Mouse (Mus musculus) gastrocnemius, postnatal 4 days (tissue): ENCODE data around the gene Fndc3b. TPM values are rescaled to one million over a fixed set of nuclear protein-coding genes. Genes with fewer than 3 reads are reported as not detected.

Experiments used
- DNase-seq, 2 experiments: peaks; one replicate each; pipeline ENCODE4 v3.0.0; 2021 to 2022; ENCODE audit warnings: low spot score in 2 of 2, mixed read lengths in 2 of 2
- long read RNA-seq, 2 experiments: library from polyadenylated mRNA; stranded (forward); transcript quantifications; one replicate each; pipeline ENCODE4 v2.0.0; 2021
- total RNA-seq, 2 experiments: library from RNA; stranded (reverse); gene quantifications; 2 replicates each; pipeline ENCODE4 v1.2.3; 2021

Gene Fndc3b
- 10 to 100 TPM; 74.2 to 80.7 TPM for total RNA-seq
- long read RNA-seq, experiment 1, full-length matches to known transcripts = 3 of 19 reads
- long read RNA-seq, experiment 1, partial matches to known transcripts = 1 of 19 reads
- long read RNA-seq, experiment 1, other reads (novel, unspliced or antisense) = 15 of 19 reads
- long read RNA-seq, experiment 2, partial matches to known transcripts = 5 of 20 reads
- long read RNA-seq, experiment 2, other reads (novel, unspliced or antisense) = 15 of 20 reads

DNA sequence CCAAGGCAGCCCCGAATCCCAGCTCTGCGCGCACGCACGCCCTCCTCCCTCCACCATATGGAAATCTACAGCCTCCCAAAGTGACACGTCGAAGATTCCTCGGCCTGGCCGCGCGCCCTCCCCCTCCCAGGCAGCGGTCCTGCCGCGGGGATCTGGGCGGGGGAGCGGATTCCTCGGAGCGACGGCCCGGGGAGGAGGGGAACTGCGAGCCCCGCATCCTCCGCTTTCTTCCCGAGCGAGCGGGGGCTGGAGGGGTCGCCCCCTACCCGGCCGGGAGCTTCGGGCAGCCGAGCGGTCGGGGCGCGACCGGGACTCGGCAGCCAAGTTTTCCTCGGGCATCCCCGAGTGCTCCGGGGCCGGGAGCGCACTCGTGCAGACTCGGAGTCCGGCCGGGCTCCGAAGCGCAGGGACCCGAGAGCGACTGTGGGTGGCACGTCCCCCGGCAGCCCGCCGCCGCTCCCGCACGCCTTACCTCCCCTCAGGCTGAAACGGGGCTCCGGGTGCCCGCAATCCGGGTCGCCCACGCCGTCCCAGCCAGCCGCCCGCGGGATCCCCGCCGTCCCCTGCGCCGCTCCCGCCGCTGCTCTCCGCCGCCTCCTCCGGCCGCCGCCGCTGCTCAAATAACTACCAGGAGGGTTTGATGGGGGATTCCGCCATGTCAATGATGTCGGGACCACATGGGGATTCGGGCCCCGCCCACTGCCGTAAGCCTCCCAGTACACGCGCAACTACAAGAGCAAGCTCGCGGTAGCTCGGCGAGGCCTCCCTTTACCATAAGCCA, at the start of gene Fndc3b:
Fndc3b (minus strand) TSS at position 660 of the 781 bp plus-strand sequence.
- peak; percentile 85 to 93 for DNase-seq

DNA sequence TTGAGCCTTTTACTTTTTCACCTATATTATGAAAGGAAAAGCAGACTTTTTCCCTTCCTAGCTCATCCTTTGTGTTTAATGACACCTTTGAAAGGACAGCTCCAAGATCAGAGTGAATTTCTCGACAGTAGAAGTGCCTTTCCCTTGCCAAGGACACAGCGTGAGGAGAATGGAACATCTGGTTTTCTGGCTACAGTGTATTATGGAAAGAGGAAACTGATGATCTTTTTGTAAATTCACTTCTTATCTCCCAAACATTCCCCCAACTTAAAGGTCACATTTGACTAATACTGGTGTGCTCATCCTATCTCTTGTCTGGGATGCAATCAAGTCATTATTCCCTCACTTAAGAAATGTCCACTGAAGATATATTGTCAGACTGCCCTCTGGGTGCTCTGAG, 49.2 kb upstream of the Fndc3b start:
- DNase-seq = no peak

DNA sequence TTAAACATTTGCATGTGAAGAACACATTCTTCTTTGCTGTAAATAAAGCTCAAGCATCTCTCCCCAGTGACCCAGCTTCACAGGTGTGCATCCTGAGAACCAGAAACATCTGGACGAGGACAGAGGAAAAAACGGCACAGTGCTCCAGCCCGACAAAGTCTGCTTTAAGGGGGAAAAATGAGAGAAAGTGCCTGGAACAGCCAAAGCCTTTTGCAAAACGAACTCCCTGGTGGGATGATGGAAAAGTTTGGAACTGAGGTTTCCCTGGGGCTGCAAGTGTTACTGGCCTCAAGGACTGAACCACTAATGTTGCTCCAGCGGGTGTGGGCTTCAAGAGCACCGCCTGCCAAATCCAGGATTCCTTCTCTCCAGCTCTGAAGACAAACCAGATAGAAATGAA, 47.9 kb upstream of the Fndc3b start:
- peak in 1 of 2 experiments; percentile 50 for DNase-seq

DNA sequence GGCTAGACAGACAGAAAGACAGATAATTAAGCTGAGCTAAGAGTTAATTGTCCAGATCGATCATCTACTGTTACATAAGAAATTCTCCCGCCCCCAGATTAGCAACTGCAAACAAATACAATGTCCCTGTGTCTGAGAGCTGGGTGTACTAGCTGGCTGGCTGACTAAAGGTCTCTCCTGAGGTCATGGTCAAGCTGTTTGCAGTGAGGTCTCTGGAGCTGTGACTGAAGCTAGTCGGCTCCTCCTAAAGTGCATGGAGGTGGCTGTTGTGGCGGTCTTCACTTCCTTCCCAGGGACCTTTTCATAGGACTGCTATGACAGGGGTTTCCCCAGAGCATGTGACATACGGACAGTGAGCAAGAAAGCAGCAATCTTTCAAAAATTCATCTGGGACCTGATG, 40.5 kb upstream of the Fndc3b start:
- DNase-seq = no peak

DNA sequence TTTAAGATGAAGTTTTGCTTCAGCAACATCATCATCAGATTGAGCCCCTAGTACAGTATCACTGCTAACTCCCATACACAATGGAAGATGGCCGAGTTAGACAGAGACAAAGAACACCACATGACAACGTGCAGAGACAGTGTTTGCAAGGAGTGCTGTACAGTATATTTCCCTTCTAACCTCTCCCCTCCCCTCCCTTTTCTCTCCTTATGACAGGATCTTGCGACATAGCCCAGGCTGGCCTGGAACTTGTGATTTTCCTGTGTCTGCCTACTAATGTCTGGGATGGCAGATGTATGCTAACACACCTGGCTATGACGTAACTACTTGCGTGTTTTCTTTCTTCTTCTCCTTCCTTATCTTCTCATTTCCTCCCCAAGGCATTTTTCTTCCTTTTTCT, 40.0 kb upstream of the Fndc3b start:
- no peak for DNase-seq

DNA sequence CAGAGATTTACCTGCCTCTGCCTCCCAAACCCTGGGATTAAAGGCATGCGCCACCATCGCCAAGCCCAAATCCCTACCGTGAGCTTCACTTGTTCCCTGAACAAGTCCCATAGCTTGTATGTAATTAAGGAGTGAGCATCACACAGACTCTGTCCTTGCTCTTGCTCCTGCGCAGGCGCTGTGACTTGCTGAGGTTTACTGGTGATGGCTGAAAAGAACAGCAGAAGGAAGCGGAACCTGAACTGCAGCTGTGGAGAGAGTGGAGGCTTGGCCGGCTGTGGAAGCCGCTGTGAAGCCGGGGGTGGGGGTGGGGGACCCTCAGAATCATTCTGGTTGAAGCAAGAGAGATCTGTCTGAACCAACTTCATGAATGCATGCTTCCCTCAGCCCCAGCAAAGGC, 34.5 kb upstream of the Fndc3b start:
- DNase-seq = no peak

DNA sequence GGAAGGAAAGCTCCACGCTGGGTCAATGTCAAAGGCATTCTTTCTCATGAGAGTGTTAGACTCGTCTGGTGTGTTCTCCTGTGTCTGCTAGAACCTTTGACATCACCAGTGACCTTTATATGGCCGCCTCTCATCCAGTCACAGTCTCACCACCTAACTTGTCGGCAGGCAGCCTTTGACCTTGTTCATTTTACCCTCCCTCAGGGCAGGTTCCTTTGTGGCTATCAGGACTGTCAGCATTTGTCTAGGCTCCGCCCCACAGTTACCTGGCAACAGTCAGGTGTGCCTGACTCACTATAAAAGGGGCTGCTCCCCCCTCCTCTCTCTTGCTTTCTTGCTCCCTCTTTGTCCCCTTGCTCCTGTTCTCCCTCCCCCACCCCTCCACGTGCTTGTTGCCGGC, 33.6 kb upstream of the Fndc3b start:
- no peak for DNase-seq

DNA sequence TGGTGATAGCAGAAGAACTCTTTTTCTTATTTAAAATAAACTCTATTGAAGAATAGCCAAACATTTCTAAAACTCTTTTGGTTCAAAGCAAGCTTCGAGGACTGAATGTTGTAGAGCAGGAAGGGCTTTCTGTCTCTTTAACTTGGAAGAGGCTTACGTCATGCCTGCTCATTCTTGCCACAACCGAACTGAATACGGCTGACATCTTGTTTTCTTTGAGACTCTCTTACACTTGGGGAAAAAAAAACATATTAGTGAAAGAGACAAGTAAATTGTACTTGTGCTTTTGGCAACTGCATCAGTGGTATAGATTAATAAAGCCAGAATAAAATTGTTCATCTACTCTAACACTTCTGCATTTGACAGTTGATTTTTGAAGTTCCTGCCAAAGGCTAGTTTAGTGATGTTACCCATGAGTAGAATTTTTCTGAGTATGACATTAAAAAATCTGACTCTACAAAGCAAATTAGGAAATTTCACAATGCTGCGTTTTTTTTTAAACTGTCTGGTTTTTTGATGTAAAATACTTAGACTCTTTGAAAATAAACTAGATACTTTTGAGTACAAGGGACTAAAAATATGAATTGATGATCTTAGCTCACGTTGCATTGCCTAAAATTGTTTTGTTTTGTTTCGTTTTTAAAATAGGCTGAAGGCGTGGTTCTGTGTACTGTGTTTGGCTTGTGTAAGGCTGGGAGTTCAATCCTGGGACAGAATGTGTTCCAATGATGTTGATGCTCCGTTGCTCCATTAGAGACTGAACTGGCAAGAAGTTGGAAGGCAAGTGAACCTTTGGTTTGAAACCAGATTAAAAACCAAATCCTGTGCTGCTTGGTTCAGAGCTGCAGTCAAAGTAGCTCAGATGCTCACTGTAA, 32.4 kb upstream of the Fndc3b start:
- no peak for DNase-seq

DNA sequence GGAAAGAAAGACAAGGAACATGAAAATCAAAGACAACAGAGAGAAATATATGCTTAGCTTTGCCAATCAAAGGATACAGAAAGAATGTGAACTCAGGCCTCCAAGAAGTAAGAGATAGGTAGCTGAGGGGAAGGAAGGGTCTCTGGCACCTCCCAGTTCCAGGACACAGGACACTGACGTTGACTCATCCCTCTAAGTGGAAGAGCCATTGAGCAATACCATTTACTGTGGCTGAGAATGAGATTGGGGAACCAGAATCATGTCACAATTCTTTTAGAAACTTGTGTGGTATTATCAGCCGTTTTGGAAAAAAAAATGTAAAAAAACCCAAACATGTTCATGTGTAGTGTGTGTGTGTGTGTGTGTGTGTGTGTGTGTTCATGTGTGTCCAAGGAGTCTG, 31.0 kb upstream of the Fndc3b start:
- no peak for DNase-seq

DNA sequence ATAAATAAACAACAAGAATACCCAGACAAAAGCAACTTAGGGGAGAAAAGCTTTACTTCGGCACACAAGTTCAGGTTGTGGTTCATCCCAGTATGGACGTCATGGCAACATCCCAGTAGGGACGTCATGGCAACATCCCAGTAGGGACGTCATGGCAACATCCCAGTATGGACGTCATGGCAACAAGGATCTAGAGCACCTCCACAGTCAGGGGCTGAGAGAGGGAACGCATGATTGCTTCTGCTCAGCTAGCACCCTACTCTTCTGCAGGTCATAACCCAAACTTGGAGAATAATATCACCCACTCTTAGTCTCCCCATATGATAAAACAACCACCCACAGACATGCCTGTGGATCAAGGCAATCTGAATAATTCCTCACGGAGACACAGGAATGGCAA, 29.0 kb upstream of the Fndc3b start:
- no peak for DNase-seq

DNA sequence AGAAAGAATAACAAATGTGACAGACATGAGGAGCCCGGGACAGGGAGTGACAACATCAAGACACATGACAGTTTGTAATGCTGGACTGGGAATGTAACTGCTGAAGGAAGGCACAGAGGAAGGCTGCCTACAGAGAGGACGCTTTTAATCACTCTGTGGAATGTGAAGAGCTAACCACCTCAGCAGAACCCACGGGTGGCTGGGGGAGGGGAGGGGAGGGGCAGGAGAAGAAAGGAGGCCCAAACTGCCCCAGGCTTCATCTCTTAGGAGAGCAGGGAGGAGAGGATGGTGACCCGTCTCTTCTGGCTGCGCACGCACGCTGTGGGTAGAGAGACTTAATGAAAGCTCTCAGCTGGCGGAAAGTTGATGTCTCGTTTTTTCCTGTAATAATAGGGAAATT, 25.1 kb upstream of the Fndc3b start:
- no peak for DNase-seq

DNA sequence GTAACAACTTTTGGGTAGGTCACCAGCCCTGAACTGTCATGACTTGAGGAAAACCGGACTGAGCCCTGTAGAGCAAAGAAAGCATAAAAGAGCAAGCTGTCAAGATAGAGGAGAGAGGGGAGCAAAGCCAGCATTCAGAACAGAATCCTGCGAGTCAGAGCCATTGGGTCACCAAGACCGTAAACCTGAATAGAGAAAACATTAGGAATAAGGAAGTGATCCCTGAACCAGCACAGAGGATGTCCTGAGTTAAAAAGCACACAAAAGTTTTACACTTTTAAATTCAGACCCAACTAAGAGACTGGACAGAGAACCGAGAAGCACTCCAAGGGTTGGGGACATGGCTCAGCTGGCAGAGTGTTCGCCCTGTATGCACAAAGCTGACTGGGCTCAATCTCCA, 24.0 kb upstream of the Fndc3b start:
- DNase-seq = no peak

DNA sequence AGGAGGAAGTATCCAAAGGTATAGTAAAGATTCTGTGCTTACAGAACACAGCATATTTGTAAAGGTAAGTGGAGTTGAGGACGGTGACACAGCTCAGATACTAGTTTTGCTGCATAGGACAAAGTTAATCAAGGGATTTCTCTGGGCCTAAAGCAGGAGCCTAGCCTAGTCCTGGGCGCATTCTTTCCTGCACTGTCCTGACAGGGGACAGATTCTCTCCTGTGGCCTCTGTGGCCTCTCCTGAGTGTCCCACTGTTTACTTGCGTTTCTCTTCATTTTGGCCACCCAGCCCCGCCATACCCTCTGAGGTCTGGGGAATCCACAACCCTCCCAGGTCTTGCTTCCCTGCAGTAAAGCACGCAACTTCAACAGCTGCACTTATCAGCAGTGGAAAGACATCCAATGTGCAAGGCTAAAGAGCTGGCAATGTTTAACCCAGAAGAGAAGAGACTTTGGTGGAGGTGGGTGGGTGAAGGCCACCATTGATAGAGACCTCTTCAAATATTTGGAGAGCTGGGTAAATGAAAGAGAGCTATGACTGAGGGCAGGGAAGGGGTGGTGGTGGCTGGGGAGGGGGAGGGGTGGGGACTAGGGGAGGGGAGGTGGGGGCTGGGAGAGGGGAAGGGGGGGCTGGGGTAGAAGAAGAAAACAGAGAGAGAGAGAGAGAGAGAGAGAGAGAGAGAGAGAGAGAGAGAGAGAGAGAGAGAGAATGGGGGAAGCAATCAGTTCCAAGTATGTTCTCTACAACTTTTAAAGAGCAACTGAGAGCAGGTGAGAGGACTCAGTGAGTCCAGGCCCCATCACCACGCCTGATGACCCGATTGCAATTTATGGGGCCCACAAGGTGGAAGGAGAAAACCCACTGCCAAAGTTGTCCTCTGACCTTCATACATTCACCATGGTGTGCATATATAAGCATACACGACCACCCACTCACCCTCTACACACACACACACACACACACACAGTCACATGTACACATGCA, 18.0 kb upstream of the Fndc3b start:
- DNase-seq = no peak

DNA sequence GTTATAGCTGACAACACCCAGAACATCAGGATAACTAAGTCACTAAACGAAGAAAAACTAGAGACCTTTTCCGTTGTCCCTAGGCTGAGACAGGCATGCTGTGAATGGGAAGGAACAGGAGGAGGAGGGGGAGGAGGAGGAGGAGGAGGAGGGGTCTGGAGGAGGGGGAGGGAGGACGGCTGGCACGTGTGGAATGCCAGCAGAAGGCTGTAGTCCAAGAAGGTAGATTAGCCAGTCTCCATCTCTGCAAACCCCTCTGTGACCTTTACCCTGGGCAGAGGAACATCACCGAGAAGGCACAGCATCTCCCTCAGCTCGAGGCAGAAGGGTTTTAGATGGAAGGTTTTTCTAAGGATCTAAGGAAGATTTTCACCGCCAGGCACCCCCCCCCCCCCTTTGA, 17.1 kb upstream of the Fndc3b start:
- DNase-seq = no peak

DNA sequence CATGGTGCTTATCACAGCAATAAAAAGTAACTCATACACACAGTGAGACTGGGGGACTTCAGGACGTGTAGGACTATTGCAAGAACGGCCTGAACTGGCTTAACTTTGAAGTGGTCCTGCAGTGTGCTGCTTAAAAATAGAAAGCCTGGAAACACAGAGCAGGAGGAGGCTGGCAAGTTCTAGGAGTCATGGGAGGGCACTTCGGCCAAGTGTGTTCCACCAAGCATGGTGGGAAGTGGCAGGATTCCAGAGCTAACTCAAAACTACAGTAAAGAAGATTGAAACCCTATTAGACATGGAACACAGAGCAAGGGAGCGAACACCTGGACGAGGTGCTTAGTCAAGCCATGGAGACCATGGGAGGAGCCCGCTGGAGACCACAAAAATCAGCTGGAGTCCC, 14.6 kb upstream of the Fndc3b start:
- DNase-seq = no peak

DNA sequence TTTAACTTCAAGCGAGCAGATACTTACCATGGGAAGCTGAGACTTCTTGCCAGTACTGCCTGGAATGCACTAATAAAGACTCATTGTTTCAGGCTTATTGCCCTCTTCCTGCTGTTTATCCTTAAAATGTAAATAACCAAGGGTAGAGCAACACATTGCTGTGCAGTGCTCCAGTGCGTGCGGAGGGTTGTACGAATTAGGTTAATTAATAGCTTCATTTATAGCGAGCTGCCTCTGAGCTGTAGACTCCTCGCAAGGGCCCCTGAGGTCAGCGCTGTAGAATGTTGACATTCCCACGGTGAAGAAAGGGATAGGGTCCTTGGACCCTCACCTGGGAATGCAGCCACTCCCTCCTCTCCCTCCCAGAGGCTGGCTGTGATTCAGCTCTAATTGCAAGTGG, 13.1 kb upstream of the Fndc3b start:
- DNase-seq = no peak

DNA sequence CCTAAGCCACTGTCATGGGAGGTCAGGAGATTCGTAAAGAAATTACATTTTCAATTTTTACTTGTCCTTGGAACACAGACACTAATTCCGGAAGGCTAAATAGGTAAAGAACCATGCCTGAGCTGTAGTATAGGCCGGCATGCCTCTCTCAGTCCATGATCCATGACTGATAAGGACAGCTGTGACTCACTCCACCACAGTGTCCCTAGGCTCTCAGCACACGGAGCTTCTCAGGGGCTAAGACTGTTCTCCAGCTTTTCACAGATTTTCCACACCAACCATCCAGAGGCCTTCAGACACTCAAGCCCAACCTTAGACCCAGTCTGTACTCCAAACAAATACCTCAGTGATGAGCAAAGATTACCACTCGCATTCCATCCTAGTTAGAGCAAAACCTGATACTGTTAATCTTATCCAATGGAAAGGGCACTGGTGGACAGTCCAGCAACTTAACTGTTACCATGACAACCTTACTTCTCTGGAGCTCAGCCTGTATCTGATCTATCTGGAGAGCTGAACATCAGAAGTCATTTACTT, 7.8 kb upstream of the Fndc3b start:
- DNase-seq = no peak

DNA sequence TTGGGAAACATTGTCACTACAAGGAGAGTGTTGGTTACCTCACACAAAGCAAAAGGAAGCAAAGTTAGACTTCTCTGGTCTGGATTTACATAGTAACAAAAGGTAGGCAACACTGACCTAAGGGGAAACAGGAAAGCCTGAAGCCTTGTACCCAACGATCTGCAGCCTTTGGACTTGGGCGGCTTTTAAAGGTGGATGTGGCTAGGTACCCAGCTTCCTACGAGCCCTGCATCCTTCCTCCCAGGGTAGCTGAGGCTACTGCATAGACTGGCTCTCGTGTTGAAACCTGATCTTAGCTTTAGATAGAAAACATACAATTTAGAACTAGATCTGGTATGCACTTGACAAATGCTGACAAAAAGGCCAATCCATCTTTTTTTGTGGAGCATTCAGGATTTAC, 2.9 kb upstream of the Fndc3b start:
- no peak for DNase-seq

DNA sequence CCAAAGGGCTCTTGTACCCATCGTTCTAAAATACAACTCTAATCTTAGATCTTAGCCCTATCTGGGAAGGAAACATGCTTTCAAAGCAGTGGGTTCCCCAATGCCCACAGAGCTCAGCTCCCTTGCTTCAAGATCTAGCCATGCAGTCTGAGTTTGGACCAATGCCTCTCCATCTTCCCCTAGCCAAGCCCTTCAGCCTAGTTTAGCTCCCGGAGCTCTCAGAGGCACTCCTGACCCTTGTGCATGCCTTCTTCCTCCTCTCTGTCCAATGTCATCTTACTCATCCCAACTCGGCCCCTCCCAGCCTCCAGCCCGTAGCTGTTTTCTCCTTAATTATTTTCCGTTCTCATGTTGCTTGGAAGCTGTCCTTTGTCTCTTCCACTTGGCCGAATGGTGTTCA, 1.3 kb upstream of the Fndc3b start:
- DNase-seq = no peak

DNA sequence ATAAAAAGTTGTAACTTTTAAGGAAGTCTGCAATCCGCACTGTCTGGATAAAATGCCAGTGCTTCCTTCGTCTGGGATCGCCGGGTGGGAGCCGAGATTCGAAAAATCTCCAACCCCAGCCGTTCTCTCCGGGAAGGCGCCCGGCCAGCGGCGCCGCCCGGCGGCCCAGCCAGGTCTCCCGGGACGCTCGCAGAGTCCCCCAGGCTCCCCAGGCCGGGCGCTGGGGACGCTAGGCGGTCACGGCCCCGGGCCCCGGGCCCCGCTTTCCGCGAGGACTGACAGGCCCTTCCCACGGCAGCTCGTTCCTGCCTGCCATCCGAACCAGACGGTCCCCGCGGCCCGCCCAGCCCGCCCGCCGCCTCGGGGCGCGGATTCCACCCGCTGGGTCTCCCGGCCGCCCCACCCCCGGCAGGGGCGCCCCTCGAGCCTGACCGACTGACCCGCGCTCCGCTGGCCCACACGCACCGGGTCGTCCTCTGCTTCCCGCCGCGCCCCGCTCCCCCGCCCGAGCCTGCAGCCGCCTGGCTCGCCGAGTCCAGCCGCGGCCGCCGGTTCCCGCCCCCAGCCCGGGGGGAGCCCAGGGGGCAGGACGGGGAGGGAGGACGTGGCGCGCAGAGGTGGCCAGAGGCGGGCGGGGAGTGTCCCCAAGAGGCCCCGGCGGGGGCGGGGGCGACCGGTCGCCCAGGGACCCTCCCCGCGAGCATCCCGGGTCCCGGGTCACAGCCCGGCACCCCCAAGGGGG, 1.0 kb downstream of the Fndc3b start:
- DNase-seq = peak; percentile 81 to 88
